Mouse (Mus musculus): Measurements from ENCODE around the gene Twnk.

DNA sequence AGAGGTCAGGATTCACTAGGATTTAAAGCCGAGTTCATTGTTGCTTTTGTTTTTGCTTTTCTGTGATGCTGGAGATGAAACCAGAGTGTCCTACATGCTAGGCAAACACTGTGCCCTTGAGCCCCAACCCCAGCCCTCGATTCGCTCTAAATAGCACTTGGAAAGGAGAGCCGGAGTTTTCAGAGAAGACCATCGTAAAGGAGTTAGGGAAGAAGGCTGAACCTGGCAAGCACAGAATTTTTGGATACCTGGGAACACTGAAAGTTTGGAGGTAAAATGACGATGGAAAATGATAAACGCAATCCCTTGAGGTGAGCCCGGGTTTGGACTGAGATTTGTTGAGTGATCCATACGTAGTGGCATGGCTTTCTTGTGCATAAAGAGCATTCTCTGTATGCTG, 17.1 kb upstream of the Twnk start:
- TF ChIP-seq GATA1 (IDR thresholded peaks at IDR 0.05; ENCODE audit: borderline replicate concordance, low read length) (no peak), FLI1 (IDR thresholded peaks at IDR 0.05; ENCODE audit: low read length) (no peak)
